In genomic region chr2:92883039-92883911, GRCm38 (mm10) we compare ENCODE assay signal across 8 mouse cellular contexts. TPM values are rescaled to one million over a fixed set of nuclear protein-coding genes. Genes with fewer than 3 reads are reported as not detected.
DNase-seq lines count a peak whose midpoint lies in the region; ATAC-seq and TF ChIP-seq lines count a peak whose summit lies in the region.

No protein-coding gene starts in this region.

- TF ChIP-seq CTCF in liver, embryonic 14.5 days (IDR thresholded peaks at IDR 0.05; ENCODE audit: low read depth) = peak; percentile 87

- WGBS in heart, embryonic 14.5 days = 3% methylated on average over 15 of the region's 15 CpGs
- WGBS in liver, embryonic 14.5 days (ENCODE audit: insufficient replicate concordance) = 3% methylated on average over 15 of the region's 15 CpGs
- 4% methylated on average over 15 of the region's 15 CpGs for WGBS in neural tube, embryonic 15.5 days

- TF ChIP-seq EP300 in liver, embryonic 14.5 days (IDR thresholded peaks at IDR 0.05; ENCODE audit: low read depth) = no peak

- peak; percentile 62 to 63 for DNase-seq in B cell, adult 2 months
- peak; percentile 49 to 58 for DNase-seq in adrenal gland, adult 18-20 months (ENCODE audit: low spot score in 2 of 2)
- peak; percentile 72 for DNase-seq in embryo, embryonic 9.5 days (ENCODE audit: extremely low spot score)
- peak; percentile 79 for DNase-seq in kidney, postnatal 10 days
- DNase-seq in liver, embryonic 14.5 days (ENCODE audit: low read depth in 3 of 3, low spot score in 3 of 3) = peak in 2 of 3 experiments; percentile 10 to 11
- peak; percentile 69 for DNase-seq in thymus, postnatal 14 days

- H3K4me1 ChIP-seq in heart, embryonic 14.5 days (ENCODE audit: control insufficient read depth in 2 of 2, insufficient read depth in 2 of 2, low read length in 2 of 2) = peaks cover 0 to 4% of the 10 kb centered on the region in 2 experiments; a peak in 2 of 4 replicates
- no peaks in the 10 kb centered on the region for H3K4me1 ChIP-seq in liver, embryonic 14.5 days (replicated peaks; ENCODE audit: control insufficient read depth in 2 of 2, insufficient read depth in 2 of 2, low read length in 1 of 2)
- H3K4me1 ChIP-seq in neural tube, embryonic 15.5 days = peaks cover 10% of the 10 kb centered on the region

- H3K9ac ChIP-seq in heart, embryonic 14.5 days (ENCODE audit: low read length) = no peak overlapping the region
- no peak overlapping the region for H3K9ac ChIP-seq in liver, embryonic 14.5 days (replicated peaks)
- H3K9ac ChIP-seq in neural tube, embryonic 15.5 days (replicated peaks) = no peak overlapping the region

- no peak overlapping the region for H3K27ac ChIP-seq in heart, embryonic 14.5 days (replicated peaks in 1 of 2; ENCODE audit: control insufficient read depth in 1 of 2, insufficient read depth in 1 of 2, low read depth in 2 of 2, low read length in 2 of 2)
- H3K27ac ChIP-seq in liver, embryonic 14.5 days = no peak overlapping the region
- no peak overlapping the region for H3K27ac ChIP-seq in neural tube, embryonic 15.5 days (replicated peaks)

- no peaks in the 10 kb centered on the region for H3K27me3 ChIP-seq in heart, embryonic 14.5 days (ENCODE audit: control insufficient read depth, insufficient read depth, low read length)
- H3K27me3 ChIP-seq in liver, embryonic 14.5 days (ENCODE audit: control insufficient read depth, insufficient read depth, low read length) = no peaks in the 10 kb centered on the region
- H3K27me3 ChIP-seq in neural tube, embryonic 15.5 days (replicated peaks) = no peaks in the 10 kb centered on the region

- H3K4me3 ChIP-seq in heart, embryonic 14.5 days (ENCODE audit: control insufficient read depth in 1 of 2, insufficient read depth in 1 of 2, low read depth in 1 of 2, low read length in 2 of 2) = no peak overlapping the region
- H3K4me3 ChIP-seq in liver, embryonic 14.5 days (ENCODE audit: insufficient read depth in 1 of 2, low read depth in 2 of 2, low read length in 2 of 2) = no peak overlapping the region
- H3K4me3 ChIP-seq in neural tube, embryonic 15.5 days (replicated peaks) = no peak overlapping the region

- H3K9me3 ChIP-seq in heart, embryonic 14.5 days (ENCODE audit: control insufficient read depth, low read length) = no peaks in the 10 kb centered on the region
- no peaks in the 10 kb centered on the region for H3K9me3 ChIP-seq in liver, embryonic 14.5 days (ENCODE audit: control insufficient read depth, low read length)
- H3K9me3 ChIP-seq in neural tube, embryonic 15.5 days (replicated peaks) = no peaks in the 10 kb centered on the region

- ATAC-seq in heart, embryonic 14.5 days (ENCODE audit: insufficient number of reproducible peaks, insufficient read depth, low FRiP score, low read depth) = no peak
- ATAC-seq in liver, embryonic 14.5 days (ENCODE audit: insufficient read depth) = no peak
- peak; percentile 73 for ATAC-seq in neural tube, embryonic 15.5 days (ENCODE audit: low FRiP score)

- peak overlapping the region; percentile 23 for H3K4me2 ChIP-seq in heart, embryonic 14.5 days (ENCODE audit: low read length)
- H3K4me2 ChIP-seq in liver, embryonic 14.5 days (ENCODE audit: low read depth) = no peak overlapping the region
- peak overlapping the region; percentile 22; the same call in 1 of the 2 replicates for H3K4me2 ChIP-seq in neural tube, embryonic 15.5 days

- no peaks in the 10 kb centered on the region for H3K36me3 ChIP-seq in heart, embryonic 14.5 days (ENCODE audit: control insufficient read depth, insufficient read depth, low read length)
- H3K36me3 ChIP-seq in liver, embryonic 14.5 days (replicated peaks; ENCODE audit: control insufficient read depth, insufficient read depth, low read depth) = no peaks in the 10 kb centered on the region
- H3K36me3 ChIP-seq in neural tube, embryonic 15.5 days = no peaks in the 10 kb centered on the region

RNA-seq across cellular contexts. Expression of gene Syt13, which starts 31.6 kb away (rescaled TPM):
- 1 to 10 TPM; 1.0 to 2.8 TPM for total RNA-seq in adrenal gland, adult 18-20 months (2021)
- 0.23 and 0.50 TPM in 2 replicates for polyA plus RNA-seq in heart, embryonic 14.5 days (2014; fragmentation: Nextera tagmentation; extraction: Ambion mirVana)
- polyA plus RNA-seq in liver, embryonic 14.5 days (2012; rRNA removed) = 0.07 and 0.13 TPM in 2 replicates
- polyA plus RNA-seq in liver, embryonic 14.5 days (2014; fragmentation: Nextera tagmentation; extraction: Ambion mirVana) = 0.05 and 0.06 TPM in 2 replicates
- 43.6 and 46.0 TPM in 2 replicates for polyA plus RNA-seq in neural tube, embryonic 15.5 days (2015; fragmentation: Nextera tagmentation; extraction: Ambion mirVana)

Comparison
In these comparisons a context has a peak if more than half of its experiments do, and no peak if none do; other contexts are left out.
1. DNase-seq: peak in every context shown above with its lines; median percentile 79 in kidney, postnatal 10 days; 72 in embryo, embryonic 9.5 days; 69 in thymus, postnatal 14 days; 62 in B cell, adult 2 months; 54 in adrenal gland, adult 18-20 months; 10 in liver, embryonic 14.5 days.
2. RNA of gene Syt13, which starts 31.6 kb away (polyA plus RNA-seq): 43.6 to 46.0 TPM in neural tube, embryonic 15.5 days; 0.23 to 0.50 TPM in heart, embryonic 14.5 days and 0.05 to 0.13 TPM in liver, embryonic 14.5 days; every median in the first group is over 10 times any median in the second.